Mouse (Mus musculus) heart, embryonic 16.5 days (tissue): Measurements from ENCODE around the gene Atp1a4. TPM values are rescaled to one million over a fixed set of nuclear protein-coding genes. Genes with fewer than 3 reads are reported as not detected.

Source experiments
- ATAC-seq: fragments of 200-750 bp; cut with Nextera tagmentation; replicated peaks from 2 replicates; pipeline ENCODE4 v1.8.0; 2017; ENCODE audit warnings: moderate number of reproducible peaks; ENCODE audit not compliant: insufficient read depth, low FRiP score; ENCODE audit errors: extremely low read depth
- H3K27ac ChIP-seq: fragments of 300-500 bp; sonication (generic); 2 replicates; pipeline ENCODE4 v1.5.1; 2014; ENCODE audit warnings: mild to moderate bottlenecking, low read length, control low read depth, moderate library complexity
- H3K27me3 ChIP-seq: fragments of 300-500 bp; sonication (generic); 2 replicates; pipeline ENCODE4 v1.6.1; 2014; ENCODE audit warnings: low read length, mixed read lengths; ENCODE audit not compliant: control insufficient read depth, insufficient read depth
- H3K36me3 ChIP-seq: fragments of 300-500 bp; sonication (generic); 2 replicates; pipeline ENCODE4 v1.6.1; 2014; ENCODE audit not compliant: control insufficient read depth, insufficient read depth
- H3K4me1 ChIP-seq: fragments of 300-500 bp; sonication (generic); 2 replicates; pipeline ENCODE4 v1.6.1; 2014; ENCODE audit warnings: low read length, mixed read lengths; ENCODE audit not compliant: control insufficient read depth, insufficient read depth
- H3K4me2 ChIP-seq: fragments of 300-500 bp; sonication (generic); 2 replicates; pipeline ENCODE4 v1.6.1; 2014; ENCODE audit warnings: low read depth, mild to moderate bottlenecking, control low read depth, low read length
- H3K4me3 ChIP-seq: fragments of 300-500 bp; sonication (generic); 2 replicates; pipeline ENCODE4 v1.5.1; 2014; ENCODE audit warnings: mild to moderate bottlenecking, control low read depth, low read length
- H3K9ac ChIP-seq: fragments of 300-500 bp; sonication (generic); 2 replicates; pipeline ENCODE4 v1.6.1; 2014; ENCODE audit warnings: low read length, control low read depth
- H3K9me3 ChIP-seq: fragments of 300-500 bp; sonication (generic); replicated peaks from 2 replicates; pipeline ENCODE4 v1.6.1; 2016; ENCODE audit warnings: low read length; ENCODE audit not compliant: control insufficient read depth
- WGBS: fragments of 180-500 bp; shearing (Covaris S2); extraction: QIAGEN DNeasy Blood & Tissue Kit; methylation state at CpG from one replicate; pipeline ENCODE4 v1.1.7; 2014; 5-methylcytosine and 5-hydroxymethylcytosine counted together
- polyA plus RNA-seq: library from polyadenylated mRNA; unstranded; fragments of >200 nt; fragmentation: Nextera tagmentation; extraction: Ambion mirVana; gene quantifications from 2 replicates; pipeline ENCODE4 v1.2.1, GENCODE M21; 2015

Gene Atp1a4
- polyA plus RNA-seq, 1 experiment from 2014 or later = 0.16 TPM

- no peaks in the 10 kb centered on the region for H3K9me3 ChIP-seq
- no peak for ATAC-seq
- WGBS = 88% methylated on average over 3 of the region's 3 CpGs
- H3K4me1 ChIP-seq = no peaks in the 10 kb centered on the region
- no peak overlapping the region for H3K4me2 ChIP-seq
- H3K4me3 ChIP-seq = no peak overlapping the region
- H3K27ac ChIP-seq = no peak overlapping the region
- H3K27me3 ChIP-seq = no peaks in the 10 kb centered on the region
- peaks cover 53% of the 10 kb centered on the region for H3K36me3 ChIP-seq
- no peak overlapping the region for H3K9ac ChIP-seq
Observed at GRCm38 (mm10) chr1:172181777-172182176, 76.4 kb downstream of the Atp1a4 start.

- Histone ChIP-seq H3K36me3 (peaks cover 44% of the 10 kb centered on the region), H3K27me3 (no peaks in the 10 kb centered on the region), H3K4me3 (no peak overlapping the region), H3K4me1 (no peaks in the 10 kb centered on the region), H3K27ac (no peak overlapping the region), H3K9ac (no peak overlapping the region), H3K9me3 (no peaks in the 10 kb centered on the region), H3K4me2 (no peak overlapping the region)
- no peak for ATAC-seq
- 63% methylated on average over 4 of the region's 4 CpGs for WGBS
Observed at GRCm38 (mm10) chr1:172180881-172181280, 77.3 kb downstream of the Atp1a4 start.

GRCm38 (mm10) chr1:172179102-172179501, 79.1 kb downstream of the Atp1a4 start:
- Histone ChIP-seq H3K4me3 (no peak overlapping the region), H3K4me2 (no peak overlapping the region), H3K4me1 (0 out of 2 replicates have a peak, but pooled peaks cover 3% of the 10 kb centered on the region), H3K9me3 (no peaks in the 10 kb centered on the region), H3K36me3 (peaks cover 45% of the 10 kb centered on the region), H3K27ac (0 out of 2 replicates have a peak overlapping the region, but pooled peaks have one; percentile 9), H3K27me3 (no peaks in the 10 kb centered on the region), H3K9ac (no peak overlapping the region)
- ATAC-seq = no peak
- 61% methylated on average over 7 of the region's 7 CpGs for WGBS

GRCm38 (mm10) chr1:172177791-172178190, 80.4 kb downstream of the Atp1a4 start:
- Histone ChIP-seq H3K9me3 (no peaks in the 10 kb centered on the region), H3K4me3 (no peak overlapping the region), H3K27me3 (no peaks in the 10 kb centered on the region), H3K9ac (no peak overlapping the region), H3K36me3 (peaks cover 52% of the 10 kb centered on the region), H3K4me1 (0 out of 2 replicates have a peak, but pooled peaks cover 5% of the 10 kb centered on the region), H3K27ac (no peak overlapping the region), H3K4me2 (no peak overlapping the region)
- no peak for ATAC-seq
- 84% methylated on average over 7 of the region's 7 CpGs for WGBS

Other genes with a start within 250 kb of the Atp1a4 start
- 7.3 and 7.5 TPM in 2 replicates for gene Vangl2, start 230.0 kb downstream of the Atp1a4 start, polyA plus RNA-seq
- gene Nhlh1, start 200.8 kb downstream of the Atp1a4 start, polyA plus RNA-seq = not detected in 2 replicates
- 170 and 179 TPM in 2 replicates for gene Copa, start 175.9 kb downstream of the Atp1a4 start, polyA plus RNA-seq
- gene Ncstn, start 175.6 kb downstream of the Atp1a4 start, polyA plus RNA-seq = 106 and 109 TPM in 2 replicates
- 130 and 135 TPM in 2 replicates for gene Pex19, start 131.7 kb downstream of the Atp1a4 start, polyA plus RNA-seq
- gene Dcaf8, start 110.3 kb downstream of the Atp1a4 start, polyA plus RNA-seq = 117 and 129 TPM in 2 replicates
- gene Pea15a, start 51.6 kb downstream of the Atp1a4 start, polyA plus RNA-seq = 181 and 193 TPM in 2 replicates
- 106 and 108 TPM in 2 replicates for gene Casq1, start 38.5 kb downstream of the Atp1a4 start, polyA plus RNA-seq
- gene Igsf8, start 3.2 kb upstream of the Atp1a4 start, polyA plus RNA-seq = 25.3 and 30.6 TPM in 2 replicates
- 18.7 and 20.7 TPM in 2 replicates for gene Atp1a2, start 39.6 kb upstream of the Atp1a4 start, polyA plus RNA-seq
- not detected in 2 replicates for gene Kcnj9, start 70.9 kb upstream of the Atp1a4 start, polyA plus RNA-seq
- 0.04 and 0.05 TPM in 2 replicates for gene Kcnj10, start 82.8 kb upstream of the Atp1a4 start, polyA plus RNA-seq
- gene Pigm, start 118.1 kb upstream of the Atp1a4 start, polyA plus RNA-seq = 3.5 and 3.7 TPM in 2 replicates
- 0.77 and 0.95 TPM in 2 replicates for gene Slamf9, start 216.9 kb upstream of the Atp1a4 start, polyA plus RNA-seq
- 3.3 and 4.8 TPM in 2 replicates for gene Igsf9, start 223.4 kb upstream of the Atp1a4 start, polyA plus RNA-seq
- gene Tagln2, start 241.6 kb upstream of the Atp1a4 start, polyA plus RNA-seq = 323 and 328 TPM in 2 replicates